Mouse (Mus musculus): Measurements from ENCODE around the gene Krt16. TPM values are rescaled to one million over a fixed set of nuclear protein-coding genes. Genes with fewer than 3 reads are reported as not detected.

Gene Krt16
- polyA plus RNA-seq, 1 experiment from 2014 or later, result not detected

DNA sequence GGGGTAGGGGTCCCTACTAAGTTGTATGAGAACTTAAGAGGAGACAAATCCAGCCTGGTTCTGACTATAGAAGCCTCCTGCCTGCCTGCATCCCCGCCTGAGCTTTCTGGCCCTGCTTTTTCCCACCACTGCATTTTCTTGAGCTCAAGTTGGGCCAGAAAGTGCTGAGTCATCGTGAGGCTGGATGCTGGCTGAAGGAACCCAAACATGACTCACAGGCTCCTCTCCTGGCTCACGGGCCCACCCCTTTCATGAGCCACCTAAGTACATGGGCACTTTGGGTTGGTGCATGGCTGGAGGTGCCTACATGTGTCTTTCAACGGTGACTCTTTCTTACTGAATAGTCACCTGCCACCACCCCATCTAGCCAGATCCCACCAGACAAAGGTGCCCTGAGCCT, 50.0 kb downstream of the Krt16 start:
- Histone ChIP-seq H3K9ac (replicated peaks) (no peak overlapping the region), H3K4me2 (no peak overlapping the region), H3K4me1 (replicated peaks) (no peaks in the 10 kb centered on the region), H3K4me3 (replicated peaks) (no peak overlapping the region), H3K9me3 (no peaks in the 10 kb centered on the region), H3K27ac (no peak overlapping the region), H3K27me3 (no peaks in the 10 kb centered on the region), H3K36me3 (no peaks in the 10 kb centered on the region)
- 71% methylated on average over 4 of the region's 4 CpGs for WGBS
- no peak for ATAC-seq (ENCODE audit: insufficient number of reproducible peaks, insufficient read depth, low FRiP score, low TSS enrichment, low read depth)

Other genes with a start within 250 kb of the Krt16 start
- not detected in 2 replicates for gene Krt33a, start 232.7 kb downstream of the Krt16 start, polyA plus RNA-seq (2016; fragmentation: Nextera tagmentation; extraction: Ambion mirVana)
- 0.18 and 0.27 TPM in 2 replicates for gene Krt33b, start 219.0 kb downstream of the Krt16 start, polyA plus RNA-seq (2016; fragmentation: Nextera tagmentation; extraction: Ambion mirVana)
- not detected in 2 replicates for gene Krt34, start 207.3 kb downstream of the Krt16 start, polyA plus RNA-seq (2016; fragmentation: Nextera tagmentation; extraction: Ambion mirVana)
- not detected in 2 replicates for gene Krt31, start 198.4 kb downstream of the Krt16 start, polyA plus RNA-seq (2016; fragmentation: Nextera tagmentation; extraction: Ambion mirVana)
- not detected in 2 replicates for gene Krt32, start 160.7 kb downstream of the Krt16 start, polyA plus RNA-seq (2016; fragmentation: Nextera tagmentation; extraction: Ambion mirVana)
- 0.28 and 0.70 TPM in 2 replicates for gene Krt35, start 152.7 kb downstream of the Krt16 start, polyA plus RNA-seq (2016; fragmentation: Nextera tagmentation; extraction: Ambion mirVana)
- 0.13 and 0.16 TPM in 2 replicates for gene Krt36, start 143.3 kb downstream of the Krt16 start, polyA plus RNA-seq (2016; fragmentation: Nextera tagmentation; extraction: Ambion mirVana)
- gene Krt13, start 127.3 kb downstream of the Krt16 start, polyA plus RNA-seq (2016; fragmentation: Nextera tagmentation; extraction: Ambion mirVana), result not detected in 2 replicates
- 42.4 and 61.2 TPM in 2 replicates for gene Krt15, start 113.0 kb downstream of the Krt16 start, polyA plus RNA-seq (2016; fragmentation: Nextera tagmentation; extraction: Ambion mirVana)
- 8.4 and 8.7 TPM in 2 replicates for gene Krt19, start 100.2 kb downstream of the Krt16 start, polyA plus RNA-seq (2016; fragmentation: Nextera tagmentation; extraction: Ambion mirVana)
- not detected in 2 replicates for gene Krt9, start 55.7 kb downstream of the Krt16 start, polyA plus RNA-seq (2016; fragmentation: Nextera tagmentation; extraction: Ambion mirVana)
- gene Krt14, start 41.4 kb downstream of the Krt16 start, polyA plus RNA-seq (2016; fragmentation: Nextera tagmentation; extraction: Ambion mirVana), result 144 and 160 TPM in 2 replicates
- gene Krt17, start 12.1 kb upstream of the Krt16 start, polyA plus RNA-seq (2016; fragmentation: Nextera tagmentation; extraction: Ambion mirVana), result 41.6 and 47.9 TPM in 2 replicates
- gene Krt42, start 21.0 kb upstream of the Krt16 start, polyA plus RNA-seq (2016; fragmentation: Nextera tagmentation; extraction: Ambion mirVana), result not detected in 2 replicates
- 1,407 and 1,429 TPM in 2 replicates for gene Eif1, start 71.0 kb upstream of the Krt16 start, polyA plus RNA-seq (2016; fragmentation: Nextera tagmentation; extraction: Ambion mirVana)
- not detected in 2 replicates for gene Gast, start 85.5 kb upstream of the Krt16 start, polyA plus RNA-seq (2016; fragmentation: Nextera tagmentation; extraction: Ambion mirVana)
- gene Hap1, start 107.2 kb upstream of the Krt16 start, polyA plus RNA-seq (2016; fragmentation: Nextera tagmentation; extraction: Ambion mirVana), result 1.5 and 2.1 TPM in 2 replicates
- 44.1 and 49.3 TPM in 2 replicates for gene Jup, start 148.9 kb upstream of the Krt16 start, polyA plus RNA-seq (2016; fragmentation: Nextera tagmentation; extraction: Ambion mirVana)
- gene P3h4, start 165.9 kb upstream of the Krt16 start, polyA plus RNA-seq (2016; fragmentation: Nextera tagmentation; extraction: Ambion mirVana), result 54.3 and 58.3 TPM in 2 replicates
- gene Fkbp10, start 166.8 kb upstream of the Krt16 start, polyA plus RNA-seq (2016; fragmentation: Nextera tagmentation; extraction: Ambion mirVana), result 101 and 118 TPM in 2 replicates
- 173 and 183 TPM in 2 replicates for gene Nt5c3b, start 192.9 kb upstream of the Krt16 start, polyA plus RNA-seq (2016; fragmentation: Nextera tagmentation; extraction: Ambion mirVana)
- gene Klhl10, start 193.0 kb upstream of the Krt16 start, polyA plus RNA-seq (2016; fragmentation: Nextera tagmentation; extraction: Ambion mirVana), result 1.0 and 1.1 TPM in 2 replicates
- 14.1 and 15.4 TPM in 2 replicates for gene Klhl11, start 223.8 kb upstream of the Krt16 start, polyA plus RNA-seq (2016; fragmentation: Nextera tagmentation; extraction: Ambion mirVana)

Data from limb, embryonic 12.5 days (tissue).